Mouse (Mus musculus) liver, embryonic 13.5 days (tissue): Measurements from ENCODE around the gene Clip2. TPM values are rescaled to one million over a fixed set of nuclear protein-coding genes. Genes with fewer than 3 reads are reported as not detected.

ENCODE experiments used
- ATAC-seq: fragments of 200-750 bp; cut with Nextera tagmentation; 2 replicates; pipeline ENCODE4 v1.8.0; 2017; ENCODE audit warnings: low read depth, mild to moderate bottlenecking, moderate number of reproducible peaks, moderate library complexity
- DNase-seq: peaks from one replicate; pipeline ENCODE4 v3.0.0; 2022
- H3K27ac ChIP-seq: fragments of 300-500 bp; sonication (generic); 2 replicates; pipeline ENCODE4 v1.5.1; 2015; ENCODE audit warnings: moderate library complexity, mild to moderate bottlenecking, inconsistent platforms
- H3K27me3 ChIP-seq: fragments of 300-500 bp; sonication (generic); 2 replicates; pipeline ENCODE4 v1.6.1; 2015; ENCODE audit warnings: mild to moderate bottlenecking, inconsistent platforms
- H3K36me3 ChIP-seq: fragments of 300-500 bp; sonication (generic); 2 replicates; pipeline ENCODE4 v1.6.1; 2015; ENCODE audit warnings: mild to moderate bottlenecking, inconsistent platforms
- H3K4me1 ChIP-seq: fragments of 300-500 bp; sonication (generic); replicated peaks from 2 replicates; pipeline ENCODE4 v1.6.1; 2015; ENCODE audit warnings: inconsistent platforms
- H3K4me2 ChIP-seq: fragments of 300-500 bp; sonication (generic); 2 replicates; pipeline ENCODE4 v1.6.1; 2015; ENCODE audit warnings: inconsistent platforms, mild to moderate bottlenecking, moderate library complexity
- H3K4me3 ChIP-seq: fragments of 300-500 bp; sonication (generic); replicated peaks from 2 replicates; pipeline ENCODE4 v1.5.1; 2015; ENCODE audit warnings: mild to moderate bottlenecking, inconsistent platforms
- H3K9ac ChIP-seq: fragments of 300-500 bp; sonication (generic); 2 replicates; pipeline ENCODE4 v1.6.1; 2015; ENCODE audit warnings: mild to moderate bottlenecking, inconsistent platforms
- H3K9me3 ChIP-seq: fragments of 300-500 bp; sonication (generic); replicated peaks from 2 replicates; pipeline ENCODE4 v1.6.1; 2016; ENCODE audit warnings: inconsistent platforms
- WGBS: fragments of 180-500 bp; shearing (Covaris S2); methylation state at CpG from one replicate; pipeline ENCODE4 v1.1.7; 2015; ENCODE audit not compliant: insufficient replicate concordance; 5-methylcytosine and 5-hydroxymethylcytosine counted together
- polyA plus RNA-seq: library from polyadenylated mRNA; unstranded; fragments of >200 nt; fragmentation: Nextera tagmentation; extraction: Ambion mirVana; gene quantifications from 2 replicates; pipeline ENCODE4 v1.2.1, GENCODE M21; 2015

Clip2 gene
- polyA plus RNA-seq, 1 experiment from 2014 or later: 0.37 TPM

DNA sequence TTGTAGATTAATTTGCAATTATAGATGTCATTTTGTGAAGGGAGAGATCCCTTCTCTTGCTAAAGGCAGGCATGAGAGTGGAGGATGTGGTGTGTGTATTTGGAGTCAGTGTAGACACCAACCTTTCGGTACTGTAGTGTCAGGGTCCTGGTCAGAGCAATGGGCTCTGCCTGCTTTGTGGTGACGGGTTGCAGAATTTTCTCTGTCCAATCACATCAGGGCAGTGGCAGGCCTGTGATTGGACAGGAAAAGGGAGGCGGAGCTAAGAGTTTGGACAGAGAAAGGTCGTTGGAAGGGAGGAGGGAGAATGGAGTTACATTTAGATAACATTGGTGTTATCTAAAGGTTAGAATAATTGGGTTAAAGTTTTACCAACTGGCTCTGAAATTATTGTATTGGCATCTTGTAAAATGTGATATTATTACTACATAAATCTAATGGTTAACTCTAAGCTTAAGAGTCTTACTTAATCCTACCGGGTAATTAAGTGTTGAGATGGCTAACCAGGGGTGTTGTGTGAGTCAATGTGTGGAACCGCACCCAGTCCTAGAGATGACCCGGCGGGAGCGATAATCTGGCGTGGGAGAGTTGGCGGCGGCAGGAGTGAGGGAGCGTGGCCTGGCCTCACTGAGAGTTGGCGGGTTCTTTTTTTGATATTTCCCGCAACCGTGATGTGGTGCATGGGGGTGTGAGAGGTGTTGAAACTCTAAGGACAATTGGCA, 8.4 kb upstream of the Clip2 start:
- Histone ChIP-seq H3K27ac (no peak overlapping the region), H3K27me3 (no peaks in the 10 kb centered on the region), H3K36me3 (no peaks in the 10 kb centered on the region), H3K4me1 (peaks cover 1% of the 10 kb centered on the region; the same call in 1 of the 2 replicates), H3K4me2 (no peak overlapping the region), H3K4me3 (no peak overlapping the region), H3K9me3 (no peaks in the 10 kb centered on the region), H3K9ac (no peak overlapping the region)
- ATAC-seq: no peak
- 65% methylated on average over 16 of the region's 16 CpGs for WGBS
- no peak for DNase-seq

GRCm38 (mm10) chr5:134560071-134560449, 7.8 kb upstream of the Clip2 start, which contains the start of gene Syna:
TSS of gene Syna (minus strand) at chr5:134560171.
- H3K27ac ChIP-seq: no peak within 1 kb of the TSS

GRCm38 (mm10) chr5:134555463-134556164, 3.4 kb upstream of the Clip2 start:
- H3K4me2 ChIP-seq: 0 out of 2 replicates have a peak overlapping the region, but pooled peaks have one; percentile 6

More at GRCm38 (mm10) chr5:134560071-134560449, 7.8 kb upstream of the Clip2 start, which contains the start of gene Syna:
- no peak within 1 kb of the TSS for H3K4me3 ChIP-seq
- H3K4me2 ChIP-seq: no peak within 1 kb of the TSS
- no peak within 1 kb of the TSS for H3K9ac ChIP-seq
- WGBS: 78% methylated on average over 7 of the region's 7 CpGs
- H3K36me3 ChIP-seq: no peaks in the 10 kb centered on the region
- H3K4me1 ChIP-seq: peaks cover 7% of the 10 kb centered on the region; the same call in 1 of the 2 replicates
- no peaks in the 10 kb centered on the region for H3K9me3 ChIP-seq
- ATAC-seq (no peak), DNase-seq (no peak)
- H3K27me3 ChIP-seq: no peaks in the 10 kb centered on the region

DNA sequence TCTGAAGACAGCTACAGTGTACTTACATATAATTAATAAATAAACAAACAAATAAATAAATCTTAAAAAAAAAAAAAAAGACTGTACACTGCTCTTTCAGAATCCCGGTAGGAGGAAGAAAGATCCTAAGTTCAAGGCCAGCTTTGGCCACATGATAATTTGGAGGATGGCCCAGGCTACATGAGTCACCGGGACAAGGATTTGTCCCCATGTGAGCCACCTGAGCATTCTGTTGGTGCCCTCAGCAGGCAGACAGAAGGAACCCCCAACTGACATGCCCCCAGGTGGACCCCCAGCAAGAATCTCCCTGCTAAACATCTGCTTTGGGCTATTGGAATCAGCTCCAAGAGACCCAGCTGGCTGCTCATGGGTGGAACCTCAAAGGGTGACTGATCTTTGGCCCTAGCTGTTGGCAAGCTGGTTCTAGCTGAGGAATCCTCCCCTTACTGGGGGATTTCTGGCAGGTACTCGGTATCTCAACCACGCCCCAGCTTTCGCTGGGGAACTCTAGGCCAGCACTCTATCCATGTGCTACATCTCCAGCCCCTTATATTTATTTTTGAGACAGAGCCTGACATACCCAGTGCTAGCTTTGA, 1.8 kb upstream of the Clip2 start:
- no peaks in the 10 kb centered on the region for H3K36me3 ChIP-seq
- H3K9me3 ChIP-seq: no peaks in the 10 kb centered on the region
- peaks cover 26% of the 10 kb centered on the region for H3K27me3 ChIP-seq
- peaks cover 41% of the 10 kb centered on the region for H3K4me1 ChIP-seq
- no peak overlapping the region for H3K4me3 ChIP-seq
- ATAC-seq: no peak
- 66% methylated on average over 5 of the region's 5 CpGs for WGBS
- no peak for DNase-seq
- no peak overlapping the region for H3K4me2 ChIP-seq
- no peak overlapping the region for H3K9ac ChIP-seq
- H3K27ac ChIP-seq: no peak overlapping the region

More at GRCm38 (mm10) chr5:134555463-134556164, 3.4 kb upstream of the Clip2 start:
- WGBS: 14% methylated on average over 20 of the region's 20 CpGs
- Histone ChIP-seq H3K9ac (no peak overlapping the region), H3K27me3 (peaks cover 23% of the 10 kb centered on the region), H3K9me3 (no peaks in the 10 kb centered on the region), H3K27ac (no peak overlapping the region), H3K36me3 (no peaks in the 10 kb centered on the region), H3K4me1 (peaks cover 31% of the 10 kb centered on the region), H3K4me3 (no peak overlapping the region)
- ATAC-seq (no peak), DNase-seq (no peak)

DNA sequence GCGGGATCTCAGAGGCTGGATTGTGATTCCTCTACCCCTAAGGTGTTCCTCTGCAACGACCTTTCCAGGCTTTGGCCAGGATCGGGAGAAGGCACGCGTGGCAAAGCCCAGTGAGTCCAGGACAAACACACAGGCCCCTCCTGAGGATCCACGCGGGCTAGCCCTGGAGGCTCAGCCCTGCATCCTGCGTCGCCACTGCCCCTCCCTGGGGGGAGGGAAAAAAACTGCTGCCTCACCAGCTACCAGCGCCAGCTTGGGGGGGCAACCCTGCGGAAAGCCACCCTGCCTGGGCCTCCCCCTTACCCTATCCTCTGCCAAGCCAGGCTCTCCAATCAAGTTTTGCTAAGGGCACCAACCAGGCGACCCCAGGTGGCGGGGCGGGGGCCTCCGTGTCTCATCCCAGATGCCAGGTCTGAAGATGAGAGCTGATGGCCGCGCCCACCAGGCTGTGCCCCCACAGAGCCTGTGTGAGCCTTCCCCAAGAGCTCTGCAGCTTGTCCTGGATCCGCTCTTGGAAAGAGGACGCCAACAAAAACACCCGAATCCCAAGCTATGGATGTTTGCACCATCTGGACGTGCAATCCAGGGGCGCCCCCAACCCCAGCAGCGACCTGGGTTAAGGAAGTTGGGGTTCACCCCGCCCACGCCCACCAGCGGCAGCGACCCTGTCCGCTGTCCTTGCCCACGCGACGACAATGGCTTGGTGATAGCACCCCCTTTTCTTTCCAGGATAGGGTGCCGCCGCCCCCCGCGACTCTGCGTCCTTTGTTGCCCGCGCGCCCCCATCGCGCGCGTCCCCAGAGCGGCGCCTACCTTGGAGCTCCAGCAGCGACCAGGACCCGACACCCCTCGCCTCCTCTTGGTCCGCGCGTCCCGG, 763 bp downstream of the Clip2 start:
- Histone ChIP-seq H3K27me3 (peaks cover 26% of the 10 kb centered on the region), H3K27ac (peak overlapping the region; percentile 48), H3K9ac (peak overlapping the region; percentile 75), H3K4me3 (peak overlapping the region; percentile 66), H3K4me1 (peaks cover 56% of the 10 kb centered on the region), H3K36me3 (no peaks in the 10 kb centered on the region), H3K4me2 (peak overlapping the region; percentile 89), H3K9me3 (no peaks in the 10 kb centered on the region)
- WGBS: 4% methylated on average over 51 of the region's 52 CpGs
- peak; percentile 6; the same call in 1 of the 2 replicates for ATAC-seq
- DNase-seq: no peak

- no peaks in the 10 kb centered on the region for H3K36me3 ChIP-seq
- DNase-seq (no peak), ATAC-seq (no peak)
- H3K27ac ChIP-seq: no peak overlapping the region
- peak overlapping the region; percentile 89 for H3K4me2 ChIP-seq
- H3K4me3 ChIP-seq: peak overlapping the region; percentile 66
- H3K9ac ChIP-seq: peak overlapping the region; percentile 75
- peaks cover 56% of the 10 kb centered on the region for H3K4me1 ChIP-seq
- no peaks in the 10 kb centered on the region for H3K9me3 ChIP-seq
- 25% methylated on average over 6 of the region's 6 CpGs for WGBS
- H3K27me3 ChIP-seq: peaks cover 26% of the 10 kb centered on the region
These were observed 1.4 kb downstream of the Clip2 start for GRCm38 (mm10) chr5:134550836-134551232.

DNA sequence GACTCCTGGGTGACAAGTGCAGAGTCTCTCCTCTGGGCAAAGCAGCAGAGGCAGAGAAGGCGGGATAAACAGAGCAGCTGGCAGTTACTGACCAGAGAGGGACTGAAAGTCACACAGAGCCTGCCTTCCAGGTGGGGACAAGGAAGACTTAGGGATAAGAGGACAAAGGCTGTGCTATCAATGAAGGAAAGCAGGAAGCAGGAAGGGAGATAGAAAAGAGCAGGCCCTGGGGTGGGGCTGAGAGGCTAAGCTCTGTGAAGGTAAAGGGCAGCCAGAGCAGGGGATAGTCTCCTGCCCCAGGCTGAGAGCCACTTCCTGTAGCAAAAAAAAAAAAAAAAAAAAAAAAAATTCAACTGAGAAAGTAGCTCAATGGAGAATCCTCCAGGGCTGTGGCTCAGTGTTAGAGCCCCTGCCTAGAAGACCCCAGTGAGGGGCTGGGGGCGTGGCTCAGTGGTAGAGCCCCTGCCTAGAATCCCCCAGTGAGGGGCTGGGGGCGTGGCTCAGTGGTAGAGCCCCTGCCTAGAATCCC, 2.5 kb downstream of the Clip2 start:
- Histone ChIP-seq H3K27ac (no peak overlapping the region), H3K4me2 (no peak overlapping the region), H3K9ac (no peak overlapping the region), H3K4me3 (no peak overlapping the region), H3K27me3 (peaks cover 26% of the 10 kb centered on the region), H3K9me3 (no peaks in the 10 kb centered on the region), H3K4me1 (peaks cover 49% of the 10 kb centered on the region), H3K36me3 (no peaks in the 10 kb centered on the region)
- DNase-seq: no peak
- 50% methylated on average over 3 of the region's 3 CpGs for WGBS
- no peak for ATAC-seq

GRCm38 (mm10) chr5:134548306-134548705, 3.9 kb downstream of the Clip2 start:
- H3K27ac ChIP-seq: peak overlapping the region; percentile 48; the same call in 1 of the 2 replicates
- no peak for DNase-seq
- H3K4me3 ChIP-seq: no peak overlapping the region
- H3K27me3 ChIP-seq: peaks cover 23% of the 10 kb centered on the region
- no peaks in the 10 kb centered on the region for H3K9me3 ChIP-seq
- no peak overlapping the region for H3K9ac ChIP-seq
- WGBS: 57% methylated on average over 5 of the region's 5 CpGs
- peaks cover 49% of the 10 kb centered on the region for H3K4me1 ChIP-seq
- H3K36me3 ChIP-seq: no peaks in the 10 kb centered on the region
- no peak for ATAC-seq
- no peak overlapping the region for H3K4me2 ChIP-seq

GRCm38 (mm10) chr5:134546790-134547189, 5.4 kb downstream of the Clip2 start:
- Histone ChIP-seq H3K4me2 (no peak overlapping the region), H3K4me1 (peaks cover 44% of the 10 kb centered on the region), H3K27ac (no peak overlapping the region), H3K27me3 (peaks cover 15% of the 10 kb centered on the region), H3K9me3 (no peaks in the 10 kb centered on the region), H3K36me3 (no peaks in the 10 kb centered on the region), H3K4me3 (no peak overlapping the region), H3K9ac (no peak overlapping the region)
- no peak for DNase-seq
- ATAC-seq: no peak
- 80% methylated on average over 7 of the region's 7 CpGs for WGBS

DNA sequence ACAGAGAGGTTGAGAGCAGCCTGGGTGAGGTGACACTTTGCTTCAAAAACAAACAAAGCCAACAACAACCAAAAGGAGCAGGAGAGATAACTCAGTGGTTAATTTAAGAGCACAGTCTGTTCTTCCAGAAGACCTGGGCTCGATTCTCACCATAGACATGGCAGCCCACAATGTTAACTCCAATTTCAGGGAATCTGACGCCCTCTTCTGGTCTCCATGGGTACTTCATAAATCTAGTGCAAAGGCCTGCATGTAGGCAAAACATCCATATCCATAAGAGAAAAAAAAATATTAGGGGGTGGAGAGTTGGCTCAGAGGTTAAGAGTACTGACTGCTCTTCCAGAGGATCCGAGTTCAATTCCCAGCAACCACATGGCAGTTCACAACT, 7.0 kb downstream of the Clip2 start:
- no peak overlapping the region for H3K4me3 ChIP-seq
- H3K4me1 ChIP-seq: peaks cover 39% of the 10 kb centered on the region
- H3K9ac ChIP-seq: no peak overlapping the region
- WGBS: 43% methylated on average over 3 of the region's 3 CpGs
- H3K27ac ChIP-seq: no peak overlapping the region
- no peaks in the 10 kb centered on the region for H3K27me3 ChIP-seq
- H3K36me3 ChIP-seq: no peaks in the 10 kb centered on the region
- H3K9me3 ChIP-seq: no peaks in the 10 kb centered on the region
- ATAC-seq: no peak
- H3K4me2 ChIP-seq: no peak overlapping the region
- DNase-seq: no peak
